Mouse (Mus musculus) MEL (cell line): Measurements from ENCODE around the gene Slc35c2.

Experiments
- CTCF ChIP-seq, 3 experiments: IDR thresholded peaks in 2 of 3; conservative IDR thresholded peaks in 1 of 3; 2 replicates each; pipeline ENCODE4 v1.5.1; 2011 to 2012; ENCODE audit warnings: low read length in 3 of 3, low read depth in 2 of 3, mild to moderate bottlenecking in 2 of 3, improper control_type of control experiment in 1 of 3, inconsistent platforms in 1 of 3, mixed read lengths in 1 of 3, moderate library complexity in 1 of 3; ENCODE audit not compliant: control insufficient read depth in 1 of 3, insufficient read depth in 1 of 3, poor library complexity in 1 of 3, severe bottlenecking in 1 of 3
- E2F4 ChIP-seq: IDR thresholded peaks from 2 replicates; pipeline ENCODE4 v1.6.1; 2011; ENCODE audit warnings: low read depth, low read length, improper control_type of control experiment, borderline replicate concordance
- ELF1 ChIP-seq: IDR thresholded peaks from 2 replicates; pipeline ENCODE4 v1.6.1; 2014; ENCODE audit warnings: low read depth, mild to moderate bottlenecking, inconsistent platforms, low read length, improper control_type of control experiment, moderate library complexity
- GABPA ChIP-seq: IDR thresholded peaks from 2 replicates; pipeline ENCODE4 v1.6.1; 2012; ENCODE audit warnings: low read depth, mild to moderate bottlenecking, inconsistent platforms, low read length, improper control_type of control experiment, moderate library complexity
- JUND ChIP-seq: IDR thresholded peaks from 2 replicates; pipeline ENCODE4 v1.6.1; 2011; ENCODE audit warnings: low read depth, mild to moderate bottlenecking, improper control_type of control experiment, low read length
- MAX ChIP-seq: IDR thresholded peaks from 2 replicates; pipeline ENCODE4 v1.6.1; 2011; ENCODE audit warnings: low read length, improper control_type of control experiment
- NRF1 ChIP-seq: IDR thresholded peaks from 2 replicates; pipeline ENCODE4 v1.6.1; 2014; ENCODE audit warnings: low read depth, mild to moderate bottlenecking, inconsistent platforms, low read length, improper control_type of control experiment, moderate library complexity; ENCODE audit not compliant: poor library complexity, insufficient read depth, severe bottlenecking
- POLR2A ChIP-seq, 2 experiments: IDR thresholded peaks; 2 replicates each; pipeline ENCODE4 v1.6.1; 2011 to 2012; ENCODE audit warnings: low read length in 2 of 2, mild to moderate bottlenecking in 2 of 2, control low read depth in 1 of 2, improper control_type of control experiment in 1 of 2, low read depth in 1 of 2, moderate library complexity in 1 of 2; ENCODE audit not compliant: control insufficient read depth in 1 of 2, insufficient read depth in 1 of 2, poor library complexity in 1 of 2
- RAD21 ChIP-seq: IDR thresholded peaks from 2 replicates; pipeline ENCODE4 v1.6.1; 2011; ENCODE audit warnings: mild to moderate bottlenecking, low read depth, low read length, improper control_type of control experiment
- SMC3 ChIP-seq: IDR thresholded peaks from 2 replicates; pipeline ENCODE4 v1.6.1; 2011; ENCODE audit warnings: low read depth, low read length, improper control_type of control experiment
- TCF12 ChIP-seq: IDR thresholded peaks from 2 replicates; pipeline ENCODE4 v1.6.1; 2014; ENCODE audit warnings: low read depth, mild to moderate bottlenecking, inconsistent platforms, low read length, improper control_type of control experiment, moderate library complexity
- USF1 ChIP-seq: IDR thresholded peaks from 2 replicates; pipeline ENCODE4 v1.6.1; 2014; ENCODE audit warnings: low read depth, mild to moderate bottlenecking, inconsistent platforms, low read length, improper control_type of control experiment, moderate library complexity

GRCm38 (mm10) chr2:165311577-165311976 is 23.9 kb upstream of the Slc35c2 start:
- TF ChIP-seq POLR2A (IDR thresholded peaks at IDR 0.05; ENCODE audit: control insufficient read depth in 1 of 2, insufficient read depth in 1 of 2, low read depth in 1 of 2, low read length in 2 of 2, poor library complexity in 1 of 2) (no peak), JUND (no peak), E2F4 (no peak), CTCF (IDR thresholded peaks at IDR 0.05 in 2 of 3, conservative IDR thresholded peaks at IDR 0.05 in 1 of 3; ENCODE audit: control insufficient read depth in 1 of 3, insufficient read depth in 1 of 3, low read depth in 2 of 3, low read length in 3 of 3, poor library complexity in 1 of 3, severe bottlenecking in 1 of 3) (no peak), GABPA (no peak), ELF1 (no peak), TCF12 (no peak), NRF1 (no peak), SMC3 (no peak), RAD21 (no peak), USF1 (no peak), MAX (no peak)
